Mouse (Mus musculus): ENCODE measurements around the gene Siglech.

DNA sequence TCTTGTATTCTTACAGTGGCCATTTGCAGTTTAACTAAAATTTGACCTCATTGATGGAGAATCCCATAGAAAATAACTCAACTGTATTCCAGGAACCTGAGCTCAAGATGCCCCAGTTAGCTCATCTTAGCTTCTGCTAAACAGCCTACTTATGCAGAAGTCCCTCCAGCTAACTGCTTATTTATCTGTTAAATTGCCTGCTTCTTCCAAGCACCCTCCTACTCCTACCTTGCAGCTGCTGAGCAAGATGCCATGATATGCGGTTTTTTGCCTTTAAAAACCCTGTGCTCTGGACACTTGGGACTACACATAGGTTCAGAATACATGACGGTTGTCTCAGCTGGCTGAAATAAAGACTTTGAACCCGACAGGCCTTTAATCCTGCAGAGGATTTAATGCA lies 8.6 kb upstream of the Siglech start:
- TF ChIP-seq CTCF (conservative IDR thresholded peaks at IDR 0.05; ENCODE audit: low read length): no peak
- no peak for TF ChIP-seq NANOG (IDR thresholded peaks at IDR 0.05; ENCODE audit: borderline replicate concordance, low read length)
- no peak for TF ChIP-seq POU5F1 (IDR thresholded peaks at IDR 0.05; ENCODE audit: borderline replicate concordance, low read length)

Measured in E14TG2a.4 (cell line).